Mouse (Mus musculus): ENCODE data around the gene Ryr3. TPM values are rescaled to one million over a fixed set of nuclear protein-coding genes. Genes with fewer than 3 reads are reported as not detected.

Ryr3 gene
- 0.56 TPM for total RNA-seq (2023)

GRCm38 (mm10) chr2:113216746-113217461 is at the start of gene Ryr3:
Gene Ryr3 (minus strand): TSS chr2:113217096.

Other genes starting within 250 kb of the Ryr3 start
- gene Tmco5b, start 68.6 kb upstream of the Ryr3 start, total RNA-seq (2023), result not detected
- 1.0 TPM for gene Fmn1, start 110.6 kb upstream of the Ryr3 start, total RNA-seq (2023)

All from CD4-positive naive resting alpha-beta T cell, adult 57 days (primary cell).